Comparison of ENCODE assay signal across 12 mouse cellular contexts in genomic region chr1:54597594-54598217, GRCm38 (mm10).
"Had no signal": no experiment of that assay in that cellular context is flagged by ENCODE, and none has a peak within 500 bp of the region (broad histone marks: within the 10 kb centered on the region; RNA-seq: fewer than 3 reads in every experiment).

No protein-coding gene starts in this region.

- H3K4me1 ChIP-seq: limb, embryonic 15.5 days; liver, embryonic 12.5 days; lung, embryonic 15.5 days; midbrain, embryonic 12.5 days; neural tube, embryonic 13.5 days had no signal

- H3K4me3 ChIP-seq: limb, embryonic 15.5 days; liver, embryonic 12.5 days; lung, embryonic 15.5 days; midbrain, embryonic 12.5 days; neural tube, embryonic 13.5 days had no signal

- H3K27me3 ChIP-seq: limb, embryonic 15.5 days; liver, embryonic 12.5 days; lung, embryonic 15.5 days; midbrain, embryonic 12.5 days; neural tube, embryonic 13.5 days had no signal

- ATAC-seq: liver, embryonic 12.5 days; midbrain, embryonic 16.5 days had no signal

- H3K9ac ChIP-seq: limb, embryonic 15.5 days; liver, embryonic 12.5 days; lung, embryonic 15.5 days; midbrain, embryonic 12.5 days; neural tube, embryonic 13.5 days had no signal

- H3K4me2 ChIP-seq: limb, embryonic 15.5 days; liver, embryonic 12.5 days; lung, embryonic 15.5 days; midbrain, embryonic 12.5 days; neural tube, embryonic 13.5 days had no signal

- H3K36me3 ChIP-seq: limb, embryonic 15.5 days; liver, embryonic 12.5 days; lung, embryonic 15.5 days; midbrain, embryonic 12.5 days; neural tube, embryonic 13.5 days had no signal

- H3K27ac ChIP-seq: limb, embryonic 15.5 days; liver, embryonic 12.5 days; lung, embryonic 15.5 days; midbrain, embryonic 12.5 days; neural tube, embryonic 13.5 days had no signal

- DNase-seq: kidney, postnatal 36 days; layer of hippocampus, adult 9-11 months; layer of hippocampus, postnatal 36 days; right cerebral cortex, postnatal 14 days; thymus, adult 18-20 months; thymus, postnatal 14 days had no signal

- H3K9me3 ChIP-seq: limb, embryonic 15.5 days; liver, embryonic 12.5 days; lung, embryonic 15.5 days; midbrain, embryonic 12.5 days; neural tube, embryonic 13.5 days had no signal
